Mouse (Mus musculus) heart, embryonic 10.5 days (tissue): ENCODE data around the gene Zfp609. TPM values are rescaled to one million over a fixed set of nuclear protein-coding genes. Genes with fewer than 3 reads are reported as not detected.

Source experiments
- DNase-seq: peaks from one replicate; pipeline ENCODE4 v3.0.0-alpha.2; 2017; ENCODE audit warnings: low spot score
- H3K27ac ChIP-seq: fragments of 300-500 bp; sonication (generic); 2 replicates; pipeline ENCODE4 v1.5.1; 2016; ENCODE audit warnings: mild to moderate bottlenecking
- H3K27me3 ChIP-seq: fragments of 300-500 bp; sonication (generic); 2 replicates; pipeline ENCODE4 v1.6.1; 2016; ENCODE audit warnings: mild to moderate bottlenecking; ENCODE audit not compliant: poor library complexity, insufficient read depth, severe bottlenecking
- H3K36me3 ChIP-seq: fragments of 300-500 bp; sonication (generic); 2 replicates; pipeline ENCODE4 v1.6.1; 2016; ENCODE audit warnings: mild to moderate bottlenecking, moderate library complexity
- H3K4me1 ChIP-seq: fragments of 300-500 bp; sonication (generic); 2 replicates; pipeline ENCODE4 v1.6.1; 2016; ENCODE audit warnings: mild to moderate bottlenecking
- H3K4me3 ChIP-seq: fragments of 300-500 bp; sonication (generic); 2 replicates; pipeline ENCODE4 v1.5.1; 2016; ENCODE audit warnings: mild to moderate bottlenecking, moderate library complexity
- H3K9me3 ChIP-seq: fragments of 300-500 bp; sonication (generic); 2 replicates; pipeline ENCODE4 v1.6.1; 2016; ENCODE audit warnings: mild to moderate bottlenecking, moderate library complexity
- WGBS: fragments of 180-500 bp; shearing (Covaris S2); methylation state at CpG from one replicate; pipeline ENCODE4 v1.1.7; 2016; 5-methylcytosine and 5-hydroxymethylcytosine counted together
- polyA plus RNA-seq: library from polyadenylated mRNA; unstranded; fragments of >200 nt; fragmentation: Nextera tagmentation; extraction: Ambion mirVana; gene quantifications from 2 replicates; pipeline ENCODE4 v1.2.1, GENCODE M21; 2016

The Zfp609 gene
- polyA plus RNA-seq, 1 experiment from 2014 or later: 7.7 TPM

DNA sequence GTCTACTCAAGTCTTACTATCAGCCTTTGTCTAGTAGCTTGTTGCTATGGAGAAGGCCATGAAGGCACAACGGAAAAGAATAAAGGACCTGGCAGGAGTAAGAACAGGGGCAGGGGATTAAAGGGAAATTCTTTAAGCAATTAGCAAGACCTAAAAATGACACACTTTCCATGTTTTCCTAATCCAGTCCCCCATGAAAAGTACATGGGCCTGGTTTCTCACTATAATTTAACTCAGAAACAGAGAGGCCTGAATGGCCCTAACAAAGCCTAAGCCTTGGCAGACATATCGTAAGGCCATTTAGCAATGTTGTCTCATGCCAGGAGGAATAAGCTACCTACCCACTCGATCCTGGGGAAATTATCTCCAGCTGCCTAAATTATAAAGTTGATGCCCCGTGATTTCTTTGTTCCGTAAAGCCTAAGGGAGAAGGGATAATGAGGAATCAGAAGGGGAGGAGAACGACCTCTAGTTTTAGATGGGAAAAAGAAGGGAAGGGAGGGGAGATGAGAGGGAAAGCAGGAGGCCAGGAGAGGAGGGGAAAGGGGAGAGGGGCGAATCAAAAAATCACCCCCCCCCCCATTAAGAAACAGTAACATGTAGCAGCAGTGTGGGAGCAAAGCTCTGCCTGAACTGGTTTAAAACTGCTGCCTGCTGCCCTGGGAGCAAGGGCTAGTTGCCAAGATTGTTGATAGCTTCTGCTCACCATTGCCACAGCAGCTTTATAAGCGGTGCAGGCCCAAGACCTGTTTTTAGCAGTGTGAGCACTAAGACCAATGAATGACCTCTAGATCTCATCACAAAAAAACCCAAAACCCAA lies 102.7 kb downstream of the Zfp609 start:
- DNase-seq: no peak
- peaks cover 49% of the 10 kb centered on the region for H3K4me1 ChIP-seq
- no peak overlapping the region for H3K4me3 ChIP-seq
- H3K36me3 ChIP-seq: peaks cover 15% of the 10 kb centered on the region; the same call in 1 of the 2 replicates
- no peaks in the 10 kb centered on the region for H3K9me3 ChIP-seq
- 58% methylated on average over 8 of the region's 8 CpGs for WGBS
- no peaks in the 10 kb centered on the region for H3K27me3 ChIP-seq
- peak overlapping the region; percentile 26; the same call in 1 of the 2 replicates for H3K27ac ChIP-seq

DNA sequence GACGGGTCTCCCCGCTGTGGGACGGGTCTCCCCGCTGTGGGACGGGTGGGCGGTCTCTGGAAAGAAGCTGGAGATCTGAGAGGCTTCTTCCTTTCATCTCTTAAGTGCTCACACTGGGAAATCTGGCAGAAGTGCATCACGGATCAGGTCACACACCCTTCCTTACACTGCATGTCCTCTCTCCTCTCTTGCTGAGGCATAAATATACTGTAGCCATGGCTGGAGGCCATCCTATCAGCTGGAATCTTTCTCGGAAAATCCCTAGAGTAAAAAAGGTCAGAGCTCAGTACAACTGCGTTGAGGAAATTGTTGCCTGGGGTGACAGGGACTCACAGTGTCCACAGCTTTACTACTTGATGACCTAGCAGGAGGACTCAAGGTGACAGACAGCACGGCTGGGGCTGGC lies 106.2 kb downstream of the Zfp609 start:
- Histone ChIP-seq H3K36me3 (0 out of 2 replicates have a peak, but pooled peaks cover 4% of the 10 kb centered on the region), H3K9me3 (no peaks in the 10 kb centered on the region), H3K27me3 (no peaks in the 10 kb centered on the region), H3K4me1 (peaks cover 51% of the 10 kb centered on the region), H3K4me3 (peak overlapping the region; percentile 6; the same call in 1 of the 2 replicates), H3K27ac (peak overlapping the region; percentile 73)
- WGBS: 19% methylated on average over 10 of the region's 10 CpGs
- no peak for DNase-seq

DNA sequence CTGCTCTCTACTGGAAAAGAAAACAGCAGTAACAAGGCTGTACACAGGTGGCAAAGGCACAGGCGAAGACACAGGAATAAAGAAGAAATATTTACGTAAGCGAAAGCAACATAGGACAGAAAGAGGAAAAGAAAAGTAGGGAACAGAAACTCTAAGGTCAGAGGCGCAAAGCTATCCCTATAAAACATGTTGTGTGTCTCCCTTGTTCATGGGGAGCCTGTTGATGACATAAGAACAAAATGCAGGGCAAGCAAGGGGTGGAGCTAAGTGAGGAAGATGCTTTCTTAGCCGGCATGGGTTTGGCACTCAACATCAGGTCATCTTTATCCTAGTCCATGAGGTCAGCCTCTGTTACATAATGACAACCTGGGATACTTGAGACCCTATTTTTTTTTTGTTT lies 109.2 kb downstream of the Zfp609 start:
- Histone ChIP-seq H3K9me3 (no peaks in the 10 kb centered on the region), H3K4me1 (peaks cover 26% of the 10 kb centered on the region), H3K36me3 (peaks cover under 1% of the 10 kb centered on the region; the same call in 1 of the 2 replicates), H3K27me3 (no peaks in the 10 kb centered on the region), H3K27ac (no peak overlapping the region), H3K4me3 (no peak overlapping the region)
- WGBS: 91% methylated on average over 5 of the region's 5 CpGs
- DNase-seq: no peak

DNA sequence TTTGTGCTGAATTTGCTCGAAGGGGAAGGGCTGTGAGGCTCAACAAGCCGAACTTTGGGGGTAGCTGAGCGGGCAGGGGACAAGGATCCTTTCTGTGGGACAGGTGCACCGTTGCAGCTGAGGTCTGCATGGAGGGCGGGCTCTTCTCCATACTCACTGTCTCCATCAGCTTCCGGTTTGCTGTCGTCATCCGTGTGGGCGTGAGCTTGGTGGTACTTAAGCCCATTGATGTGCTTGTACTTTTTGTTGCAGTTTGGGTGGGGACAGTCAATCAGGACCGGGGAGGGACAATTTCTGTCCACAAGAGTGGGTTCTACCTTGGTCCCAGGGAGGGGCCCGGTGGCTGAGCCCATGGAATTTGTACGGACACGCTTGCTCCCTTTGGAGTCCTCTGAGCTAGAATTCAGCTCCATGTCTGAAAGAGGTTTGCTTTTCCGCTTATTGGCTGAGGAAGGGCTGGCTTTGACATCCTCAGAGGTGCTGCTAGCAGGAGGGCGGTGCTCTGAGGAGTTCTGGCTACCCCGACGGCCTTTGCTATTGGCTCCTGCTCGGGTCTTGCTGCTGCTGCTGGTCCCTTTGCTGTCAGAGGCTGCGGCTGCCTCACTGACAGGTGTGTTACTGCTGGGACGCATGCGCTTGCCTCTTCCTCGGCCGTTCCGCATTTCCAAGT lies 123.3 kb downstream of the Zfp609 start:
- Histone ChIP-seq H3K4me1 (0 out of 2 replicates have a peak, but pooled peaks cover 6% of the 10 kb centered on the region), H3K36me3 (peaks cover 82% of the 10 kb centered on the region), H3K9me3 (no peaks in the 10 kb centered on the region), H3K27me3 (no peaks in the 10 kb centered on the region), H3K27ac (no peak overlapping the region), H3K4me3 (no peak overlapping the region)
- no peak for DNase-seq
- 89% methylated on average over 24 of the region's 24 CpGs for WGBS

DNA sequence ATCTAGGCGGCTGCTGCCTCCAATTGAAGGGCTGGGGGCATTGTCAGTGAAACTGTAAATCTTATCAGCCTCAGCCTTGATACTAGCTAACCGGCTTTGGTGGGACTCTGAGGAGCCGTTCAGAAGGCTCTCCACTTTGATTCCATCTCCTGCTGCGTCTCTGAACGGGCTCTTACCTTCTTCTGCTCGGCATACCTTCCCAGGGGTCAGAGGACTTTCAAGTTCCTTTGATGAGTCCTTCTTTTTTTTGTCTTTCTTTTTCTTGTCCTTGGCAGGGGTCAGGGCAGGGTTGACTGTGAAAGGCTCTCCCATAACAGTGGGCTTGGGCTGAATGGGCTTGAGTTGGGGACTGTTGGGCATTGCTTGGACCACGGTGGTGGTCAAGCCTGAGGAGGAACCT lies 124.1 kb downstream of the Zfp609 start:
- WGBS: 63% methylated on average over 7 of the region's 7 CpGs
- peaks cover 82% of the 10 kb centered on the region for H3K36me3 ChIP-seq
- no peak for DNase-seq
- H3K27ac ChIP-seq: no peak overlapping the region
- 0 out of 2 replicates have a peak, but pooled peaks cover 6% of the 10 kb centered on the region for H3K4me1 ChIP-seq
- H3K27me3 ChIP-seq: no peaks in the 10 kb centered on the region
- H3K9me3 ChIP-seq: no peaks in the 10 kb centered on the region
- no peak overlapping the region for H3K4me3 ChIP-seq

DNA sequence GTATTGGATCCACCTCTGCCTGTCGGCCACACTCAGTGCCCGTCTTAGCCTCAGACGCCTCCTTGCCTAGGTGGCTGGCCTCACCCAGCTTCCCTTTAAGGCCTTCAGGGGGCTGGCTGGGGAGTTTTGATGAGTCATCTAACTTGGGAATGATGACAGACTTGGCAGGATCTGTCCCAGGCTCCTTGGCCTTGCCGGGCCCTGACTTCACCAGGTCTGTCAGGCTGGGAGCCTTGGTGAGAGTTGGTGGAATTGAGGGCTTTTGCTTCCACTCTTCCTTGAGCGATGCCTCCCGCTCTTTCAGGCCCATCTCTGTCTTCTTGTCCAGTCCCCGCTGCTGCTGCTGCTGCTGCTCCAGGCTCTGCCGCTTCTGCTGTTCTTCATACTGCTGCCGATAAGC lies 125.1 kb downstream of the Zfp609 start:
- DNase-seq: no peak
- Histone ChIP-seq H3K4me3 (no peak overlapping the region), H3K27me3 (no peaks in the 10 kb centered on the region), H3K27ac (no peak overlapping the region), H3K36me3 (peaks cover 89% of the 10 kb centered on the region), H3K4me1 (0 out of 2 replicates have a peak, but pooled peaks cover 6% of the 10 kb centered on the region), H3K9me3 (no peaks in the 10 kb centered on the region)
- 86% methylated on average over 9 of the region's 9 CpGs for WGBS

DNA sequence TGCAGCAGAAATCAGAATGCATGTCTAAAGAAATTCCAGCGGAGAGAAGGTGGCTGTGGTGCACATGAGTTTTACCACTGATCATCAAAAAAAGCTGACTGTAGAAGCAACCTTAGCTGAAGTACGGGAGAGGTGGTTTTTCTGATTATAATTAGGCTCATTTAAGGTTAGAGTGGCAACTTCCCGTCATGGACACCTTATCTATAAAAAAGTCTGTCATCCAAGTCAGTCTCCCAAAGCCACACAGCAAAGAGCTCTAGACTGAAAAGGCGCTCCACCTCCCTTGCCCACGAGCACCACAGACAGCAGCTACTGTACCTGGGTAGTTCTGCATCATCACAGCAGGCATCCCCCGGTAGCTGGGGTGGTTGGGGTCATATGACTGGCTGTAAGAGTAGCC lies 126.9 kb downstream of the Zfp609 start:
- peaks cover 19% of the 10 kb centered on the region; the same call in 1 of the 2 replicates for H3K4me1 ChIP-seq
- H3K27ac ChIP-seq: no peak overlapping the region
- WGBS: 84% methylated on average over 6 of the region's 6 CpGs
- H3K4me3 ChIP-seq: no peak overlapping the region
- H3K36me3 ChIP-seq: peaks cover 94% of the 10 kb centered on the region
- H3K9me3 ChIP-seq: no peaks in the 10 kb centered on the region
- H3K27me3 ChIP-seq: no peaks in the 10 kb centered on the region
- DNase-seq: no peak

DNA sequence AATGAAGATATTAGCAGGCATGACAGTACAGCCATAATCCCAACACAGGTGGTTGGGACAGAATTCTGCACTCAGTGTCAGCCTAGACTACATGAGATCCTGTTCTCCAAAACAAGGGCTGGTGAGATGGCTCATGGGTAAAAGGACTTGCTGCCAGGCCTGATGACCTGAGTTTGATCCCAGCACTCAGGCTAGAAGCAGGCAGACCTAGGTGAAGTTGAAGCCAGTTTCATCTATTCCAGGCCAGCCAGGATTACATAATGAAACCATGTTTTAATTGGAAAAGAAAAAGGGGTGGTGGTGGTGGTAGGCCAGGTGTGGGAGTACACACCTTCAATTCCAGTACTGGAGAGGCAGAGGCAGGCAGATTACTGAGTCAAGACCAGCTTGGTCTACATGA lies 129.4 kb downstream of the Zfp609 start:
- no peak overlapping the region for H3K4me3 ChIP-seq
- no peaks in the 10 kb centered on the region for H3K27me3 ChIP-seq
- peaks cover 13% of the 10 kb centered on the region; the same call in 1 of the 2 replicates for H3K4me1 ChIP-seq
- no peaks in the 10 kb centered on the region for H3K9me3 ChIP-seq
- H3K27ac ChIP-seq: no peak overlapping the region
- no peak for DNase-seq
- peaks cover 93% of the 10 kb centered on the region for H3K36me3 ChIP-seq

DNA sequence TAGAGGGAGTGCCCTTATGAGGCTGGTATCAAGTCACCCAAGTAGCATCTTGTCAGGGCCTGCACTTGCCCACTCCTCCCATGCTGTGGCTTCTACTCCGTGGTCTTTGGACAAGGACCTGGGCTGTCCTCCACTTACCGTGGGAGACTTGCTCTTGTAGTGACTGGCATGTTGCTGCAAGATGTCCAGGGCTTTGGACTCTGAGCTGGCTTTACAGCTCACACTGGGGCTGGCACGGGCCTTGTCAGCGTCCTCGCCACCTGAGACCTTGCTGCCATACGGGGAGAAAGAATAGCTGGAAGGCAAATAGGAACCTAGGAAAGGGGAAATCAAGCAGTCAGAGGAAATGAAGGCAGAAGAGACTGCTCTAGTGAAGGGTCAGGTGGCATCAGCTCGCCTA lies 130.0 kb downstream of the Zfp609 start:
- H3K27ac ChIP-seq: no peak overlapping the region
- no peaks in the 10 kb centered on the region for H3K9me3 ChIP-seq
- H3K4me1 ChIP-seq: peaks cover 19% of the 10 kb centered on the region; the same call in 1 of the 2 replicates
- 88% methylated on average over 7 of the region's 7 CpGs for WGBS
- H3K27me3 ChIP-seq: no peaks in the 10 kb centered on the region
- peaks cover 90% of the 10 kb centered on the region for H3K36me3 ChIP-seq
- no peak overlapping the region for H3K4me3 ChIP-seq
- no peak for DNase-seq

DNA sequence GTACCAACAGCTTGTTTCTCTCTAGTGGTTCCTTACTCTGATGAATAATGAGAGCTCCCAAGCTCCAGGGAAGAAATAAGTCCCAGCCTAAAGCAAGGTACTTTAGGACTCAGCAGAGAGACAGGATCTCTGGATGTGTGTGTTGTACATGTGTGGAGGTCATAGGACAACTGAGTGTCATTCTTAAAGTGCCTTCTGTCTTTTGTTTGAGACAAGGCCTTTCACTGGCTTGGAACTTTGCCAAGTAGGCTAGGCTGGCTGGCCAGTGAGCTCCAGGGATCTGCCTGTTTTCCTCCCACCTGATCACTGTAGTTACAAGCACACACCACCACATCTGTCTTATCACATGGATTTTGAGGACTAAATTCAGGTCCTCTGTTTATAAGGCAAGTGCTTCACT lies 131.0 kb downstream of the Zfp609 start:
- Histone ChIP-seq H3K27me3 (no peaks in the 10 kb centered on the region), H3K4me3 (no peak overlapping the region), H3K9me3 (no peaks in the 10 kb centered on the region), H3K27ac (peak overlapping the region; percentile 29; the same call in 1 of the 2 replicates), H3K36me3 (peaks cover 87% of the 10 kb centered on the region), H3K4me1 (peaks cover 19% of the 10 kb centered on the region; the same call in 1 of the 2 replicates)
- no peak for DNase-seq

DNA sequence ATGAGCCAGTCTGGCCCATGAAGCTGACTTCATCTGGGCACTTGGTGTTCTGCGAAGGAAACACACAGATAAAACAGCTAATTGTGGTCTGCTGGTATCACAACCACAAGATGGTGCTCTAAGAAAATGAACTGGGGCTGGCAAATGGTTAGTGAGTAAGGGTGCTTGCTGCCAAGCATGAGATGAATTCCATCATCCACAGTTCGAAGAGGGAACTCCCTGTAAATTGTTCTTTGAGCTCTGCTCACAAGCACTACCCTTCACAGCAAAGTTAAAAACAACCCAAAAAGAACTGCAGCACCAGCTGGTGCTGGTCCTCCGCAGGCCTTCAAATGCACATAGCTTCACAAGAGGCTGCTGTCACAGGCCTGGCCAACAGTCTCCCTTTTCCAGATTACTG lies 131.7 kb downstream of the Zfp609 start:
- no peak overlapping the region for H3K27ac ChIP-seq
- H3K27me3 ChIP-seq: no peaks in the 10 kb centered on the region
- peaks cover 19% of the 10 kb centered on the region; the same call in 1 of the 2 replicates for H3K4me1 ChIP-seq
- H3K9me3 ChIP-seq: no peaks in the 10 kb centered on the region
- H3K4me3 ChIP-seq: no peak overlapping the region
- 71% methylated on average over 3 of the region's 3 CpGs for WGBS
- no peak for DNase-seq
- peaks cover 83% of the 10 kb centered on the region for H3K36me3 ChIP-seq

DNA sequence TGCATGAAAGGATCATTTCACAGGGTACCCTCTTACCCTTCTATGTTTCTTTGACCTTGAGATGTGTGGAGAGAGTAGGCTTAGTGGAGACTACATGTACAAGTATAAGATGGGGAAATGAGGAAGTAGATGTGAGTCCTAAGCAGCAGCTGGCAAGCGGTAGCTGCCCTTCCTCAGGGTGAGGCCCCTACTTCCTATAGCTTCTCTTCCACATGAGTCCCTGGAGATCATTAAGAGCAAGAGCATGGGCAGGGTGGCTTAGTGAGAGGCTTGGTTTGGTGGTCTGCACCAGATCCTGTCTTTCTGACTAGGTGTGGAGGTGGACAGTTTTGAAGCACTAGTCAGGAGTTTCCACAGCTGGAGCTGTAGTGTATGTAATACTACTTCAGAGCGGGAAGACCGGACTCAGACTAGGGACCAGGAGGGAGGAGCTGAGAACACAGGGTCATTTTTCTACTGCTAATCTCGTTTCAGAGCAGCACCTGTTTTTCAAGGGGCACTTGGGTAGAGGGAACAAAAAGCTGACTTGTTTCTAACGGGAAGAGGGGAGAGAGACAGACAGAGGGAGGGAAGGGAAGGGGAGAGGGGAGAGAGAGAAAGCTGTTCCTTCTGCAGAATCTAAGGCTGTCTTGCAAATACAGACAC lies 134.3 kb downstream of the Zfp609 start:
- Histone ChIP-seq H3K4me1 (peaks cover 19% of the 10 kb centered on the region; the same call in 1 of the 2 replicates), H3K27me3 (no peaks in the 10 kb centered on the region), H3K36me3 (peaks cover 75% of the 10 kb centered on the region), H3K4me3 (no peak overlapping the region), H3K9me3 (no peaks in the 10 kb centered on the region), H3K27ac (no peak overlapping the region)
- DNase-seq: no peak
- WGBS: 47% methylated on average over 5 of the region's 5 CpGs

DNA sequence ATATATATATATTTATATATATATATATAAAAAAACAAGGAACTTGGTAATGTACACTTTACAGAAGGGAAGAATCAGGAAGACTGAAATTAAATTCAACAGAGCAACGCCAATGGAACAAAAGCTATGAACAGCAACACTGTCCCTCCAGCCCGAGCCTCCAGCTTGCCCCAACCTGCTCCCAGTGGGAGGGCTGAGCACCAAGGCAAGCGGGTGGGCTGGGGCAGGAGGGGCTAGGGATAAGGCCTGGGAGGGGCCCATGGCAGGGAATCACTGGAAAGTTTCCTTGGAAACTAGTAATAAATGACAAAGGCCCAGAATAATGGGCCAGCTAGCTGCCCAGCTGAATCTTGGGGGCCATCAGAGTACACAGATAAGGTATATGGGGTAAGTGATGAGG lies 134.9 kb downstream of the Zfp609 start:
- no peaks in the 10 kb centered on the region for H3K9me3 ChIP-seq
- H3K27ac ChIP-seq: peak overlapping the region; percentile 47; the same call in 1 of the 2 replicates
- DNase-seq: no peak
- H3K27me3 ChIP-seq: no peaks in the 10 kb centered on the region
- peaks cover 75% of the 10 kb centered on the region for H3K36me3 ChIP-seq
- no peak overlapping the region for H3K4me3 ChIP-seq
- WGBS: 55% methylated on average over 3 of the region's 3 CpGs
- peaks cover 19% of the 10 kb centered on the region; the same call in 1 of the 2 replicates for H3K4me1 ChIP-seq
